Mouse (Mus musculus) right cerebral cortex, adult 18-20 months (tissue): ENCODE measurements around the gene Kansl1l.
A peak's percentile ranks its signal among the peaks of the same experiment; 100 is the strongest.

ENCODE experiments used
- DNase-seq: peaks from one replicate; pipeline ENCODE4 v3.0.0; 2022; ENCODE audit warnings: mixed read lengths

Gene Kansl1l

GRCm38 (mm10) chr1:66817453-66817839 lies at the start of gene Kansl1l:
Gene Kansl1l (minus strand): TSS chr1:66817562.
- peak; percentile 95 for DNase-seq

GRCm38 (mm10) chr1:66865633-66866032 lies 48.3 kb upstream of the Kansl1l start:
- DNase-seq: no peak

GRCm38 (mm10) chr1:66863741-66864495 lies 46.6 kb upstream of the Kansl1l start:
- no peak for DNase-seq

DNA sequence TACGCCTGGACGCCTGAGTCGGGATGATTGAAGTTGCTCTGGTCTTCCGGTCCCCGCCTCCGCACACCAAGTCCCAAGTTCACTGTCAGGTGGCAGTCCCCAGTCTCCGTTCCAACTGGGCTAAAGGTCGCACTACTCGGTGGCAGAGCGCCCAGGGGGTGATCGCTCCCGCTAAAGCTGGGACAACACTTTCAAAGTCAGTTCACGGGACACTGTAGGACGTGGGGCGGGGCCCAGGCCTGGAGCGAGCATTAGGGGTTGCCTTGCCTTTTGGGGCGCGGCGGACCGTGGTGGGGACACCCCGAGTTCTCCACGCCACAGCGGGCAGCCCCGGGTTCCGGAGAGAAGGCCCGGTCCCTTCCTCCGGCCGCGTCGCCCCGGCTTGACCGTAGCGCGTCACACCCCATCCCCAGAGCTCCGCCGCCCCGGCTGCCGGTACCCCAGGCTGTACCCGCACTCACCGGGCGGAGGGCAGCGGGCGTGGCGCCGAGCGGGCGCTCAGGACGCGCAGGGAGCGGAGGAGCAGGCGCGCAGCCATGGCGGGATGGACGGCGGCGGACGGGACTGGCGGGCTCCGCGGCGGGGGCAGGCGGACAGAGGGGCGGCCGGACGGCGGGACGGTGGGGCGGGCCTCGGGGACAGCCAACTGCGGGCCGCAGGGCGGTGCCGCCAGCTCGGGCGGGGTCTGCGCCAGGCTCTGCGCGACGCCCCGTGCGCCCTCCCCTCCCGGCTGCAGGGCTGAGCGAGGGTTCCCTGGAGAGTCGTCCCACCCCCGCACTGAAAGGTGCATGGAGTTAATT lies 45.5 kb upstream of the Kansl1l start, which contains the start of gene Acadl:
Gene Acadl, minus strand, starts transcription at position 566 of the 800 bp plus-strand sequence.
- peak; percentile 57 for DNase-seq

DNA sequence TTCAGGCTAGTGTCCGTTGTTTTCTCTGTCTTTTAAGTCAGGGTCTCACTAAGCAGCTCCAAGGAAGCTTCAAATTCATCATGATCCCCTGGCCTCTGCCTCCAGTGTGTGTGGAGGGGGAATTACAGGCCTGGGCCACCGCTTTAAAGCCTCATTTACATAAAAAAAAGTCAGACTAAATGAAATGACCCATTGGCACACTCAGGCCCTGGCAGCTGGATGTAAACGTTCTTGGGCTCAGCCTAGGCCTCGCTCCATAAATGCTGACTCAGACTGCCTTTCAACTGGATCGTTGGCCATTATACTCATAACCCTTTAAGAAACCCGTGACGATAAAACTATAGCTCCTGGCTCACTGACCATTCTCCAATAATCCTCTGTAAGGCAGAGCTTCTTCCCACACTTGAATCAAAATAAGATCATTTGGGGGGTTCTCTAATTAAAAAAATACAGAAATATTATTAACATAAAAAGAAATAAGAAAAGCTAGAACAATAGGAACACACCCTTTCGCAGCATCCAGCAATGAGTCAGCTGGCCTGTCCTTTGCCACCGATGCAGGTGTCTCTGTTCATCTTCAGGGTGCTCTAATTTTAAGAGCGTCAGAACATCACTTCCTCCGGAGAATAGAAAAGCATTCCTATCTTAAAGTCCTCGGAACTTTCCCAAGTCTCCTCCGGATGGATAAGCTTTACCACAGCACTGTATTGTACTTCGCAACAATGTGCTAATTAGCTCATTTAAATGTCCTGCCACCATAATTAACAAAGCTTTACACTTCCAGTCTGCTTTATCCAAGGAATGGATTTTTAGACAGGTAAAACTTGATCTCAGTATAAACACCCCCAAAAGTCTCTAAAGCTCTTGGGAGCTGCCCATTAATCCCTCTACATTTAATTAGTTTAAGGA lies 44.7 kb upstream of the Kansl1l start:
- no peak for DNase-seq

GRCm38 (mm10) chr1:66847506-66847905 lies 30.1 kb upstream of the Kansl1l start:
- DNase-seq: no peak

DNA sequence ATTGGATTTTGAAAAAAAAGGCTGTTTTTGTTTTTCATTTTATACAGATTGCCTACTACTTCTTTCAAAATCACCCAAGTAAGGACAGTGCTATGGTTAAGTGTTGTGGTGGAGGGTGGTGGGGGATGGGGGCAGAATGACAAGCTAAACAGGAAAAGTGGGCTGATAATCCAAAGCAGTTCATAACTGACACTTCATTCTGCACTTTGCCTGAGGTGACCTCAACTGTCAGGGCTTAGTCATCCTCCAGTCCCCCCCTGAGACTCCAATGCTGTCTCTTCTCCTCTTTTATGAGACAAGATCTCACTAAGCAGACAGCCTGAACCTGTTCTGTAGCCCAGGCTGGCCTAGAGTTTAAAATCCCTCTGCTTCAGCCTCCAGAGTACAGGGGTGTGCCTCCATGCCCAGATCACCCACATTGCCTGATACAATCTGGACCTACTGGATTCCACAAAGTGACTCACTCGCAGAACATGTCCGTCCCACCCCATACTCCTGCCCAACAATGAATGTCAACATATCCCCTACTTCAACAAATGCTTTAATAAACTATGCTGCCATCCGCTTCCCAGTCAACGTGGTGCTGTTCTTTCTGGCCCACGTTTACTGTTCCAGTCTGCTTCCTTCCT lies 28.4 kb upstream of the Kansl1l start:
- DNase-seq: no peak

- no peak for DNase-seq
These were observed 24.6 kb upstream of the Kansl1l start for GRCm38 (mm10) chr1:66841938-66842337.

GRCm38 (mm10) chr1:66841510-66841909 lies 24.1 kb upstream of the Kansl1l start:
- no peak for DNase-seq

DNA sequence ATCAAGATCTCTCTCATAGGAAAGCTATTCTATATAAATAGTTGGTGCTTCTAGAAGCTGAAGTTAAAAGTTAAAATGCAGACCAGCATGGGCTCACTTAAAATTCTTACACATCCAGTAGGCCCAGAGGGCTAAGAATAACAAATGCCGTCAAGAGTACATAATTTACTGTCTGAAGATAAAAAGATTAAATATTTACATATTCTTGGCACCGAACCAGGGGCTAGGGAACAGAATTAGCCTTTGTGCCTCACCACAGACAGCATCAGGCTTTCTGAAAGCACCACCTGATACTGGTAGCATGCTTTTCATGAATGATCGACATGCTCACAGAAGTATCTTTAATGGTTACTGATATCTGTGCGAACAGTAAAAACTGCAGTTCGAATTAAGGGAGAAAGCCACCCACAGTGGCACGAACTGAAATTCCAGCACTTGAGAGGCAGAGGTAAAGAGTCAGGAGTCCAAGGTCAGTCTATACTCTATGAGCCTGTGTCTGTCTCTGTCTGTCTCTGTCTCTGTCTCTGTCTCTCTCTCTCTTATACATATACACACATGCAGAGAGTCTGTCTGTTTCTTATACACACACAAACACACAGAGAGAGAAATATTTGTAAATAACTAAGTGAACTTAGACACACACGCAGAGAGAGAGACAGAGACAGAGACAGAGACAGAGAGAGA lies 22.5 kb upstream of the Kansl1l start:
- DNase-seq: no peak

DNA sequence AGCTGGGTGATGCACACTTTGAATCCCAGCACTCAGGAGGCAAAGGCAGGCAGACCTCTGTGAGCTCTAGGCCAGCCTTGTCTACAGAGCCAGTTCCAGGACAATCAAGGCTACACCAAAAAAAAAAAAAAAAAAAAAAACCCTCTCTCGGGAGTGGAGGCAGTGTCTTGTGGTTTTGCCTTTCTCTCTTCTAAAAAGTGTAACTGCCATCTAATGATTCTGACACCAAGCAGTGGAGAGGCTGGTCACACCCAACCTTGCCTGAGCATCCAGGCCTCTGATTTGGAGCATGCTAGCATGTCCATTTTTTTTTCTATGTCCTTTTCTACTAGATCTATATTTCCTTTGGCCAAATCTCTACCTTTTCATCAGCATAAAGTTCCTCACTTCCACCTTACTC lies 21.8 kb upstream of the Kansl1l start:
- no peak for DNase-seq

DNA sequence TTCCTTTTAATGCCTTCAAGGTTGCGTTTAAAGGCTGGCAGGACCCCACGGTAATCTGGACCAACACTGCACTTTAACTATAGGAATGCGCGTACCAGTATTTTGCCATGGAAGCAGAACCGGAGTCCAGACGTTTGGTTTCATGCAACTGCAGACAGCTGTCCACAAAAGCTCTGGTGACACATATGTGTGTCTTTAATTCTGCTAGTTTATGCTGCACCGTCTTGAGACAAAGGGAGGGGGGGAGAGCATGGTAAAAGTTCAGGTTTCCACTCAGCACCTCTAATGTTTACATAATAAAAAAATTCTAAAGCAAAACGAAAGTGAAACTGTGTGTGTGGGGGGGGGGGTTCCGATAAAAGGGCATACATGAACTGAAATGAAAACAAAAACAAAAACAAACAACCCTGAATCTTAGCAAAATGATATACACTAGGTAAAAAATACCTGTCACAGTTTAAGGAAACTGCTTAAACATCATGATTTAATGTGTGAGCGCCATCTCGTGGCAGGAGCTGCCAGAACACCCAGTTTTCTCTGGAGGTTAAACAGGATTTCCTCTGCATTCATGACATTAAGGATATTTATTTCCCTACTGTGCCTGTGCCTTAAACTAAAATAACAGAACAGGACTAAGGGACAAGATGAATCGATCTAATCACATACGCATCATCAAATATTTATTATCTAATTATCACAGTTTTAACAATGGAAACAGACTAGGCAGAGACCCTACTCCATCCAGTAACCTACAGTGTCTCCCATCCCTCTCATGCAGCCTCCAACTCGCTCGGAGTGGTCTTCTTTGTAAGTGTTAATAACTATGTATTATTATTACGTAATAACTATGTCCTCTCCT lies 21.1 kb upstream of the Kansl1l start:
- DNase-seq: peak; percentile 76

DNA sequence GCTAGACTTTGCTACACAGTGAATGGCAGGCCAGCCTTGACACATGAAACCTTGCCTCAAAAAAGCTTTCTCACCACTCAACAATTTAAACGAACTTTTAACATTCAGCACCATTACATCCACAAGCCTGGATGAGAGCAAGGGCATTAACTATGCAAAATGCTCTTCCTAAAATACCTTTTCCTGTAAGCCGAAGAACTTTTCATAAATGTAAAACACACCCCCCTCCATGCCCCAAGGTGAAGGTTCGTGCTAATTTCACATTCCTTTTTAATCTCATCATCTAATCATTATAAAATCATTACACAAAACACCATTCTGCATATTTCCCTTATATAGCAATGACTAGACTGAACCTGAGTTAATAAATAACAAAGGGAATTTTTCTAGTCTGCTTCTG lies 19.8 kb upstream of the Kansl1l start:
- DNase-seq: no peak

DNA sequence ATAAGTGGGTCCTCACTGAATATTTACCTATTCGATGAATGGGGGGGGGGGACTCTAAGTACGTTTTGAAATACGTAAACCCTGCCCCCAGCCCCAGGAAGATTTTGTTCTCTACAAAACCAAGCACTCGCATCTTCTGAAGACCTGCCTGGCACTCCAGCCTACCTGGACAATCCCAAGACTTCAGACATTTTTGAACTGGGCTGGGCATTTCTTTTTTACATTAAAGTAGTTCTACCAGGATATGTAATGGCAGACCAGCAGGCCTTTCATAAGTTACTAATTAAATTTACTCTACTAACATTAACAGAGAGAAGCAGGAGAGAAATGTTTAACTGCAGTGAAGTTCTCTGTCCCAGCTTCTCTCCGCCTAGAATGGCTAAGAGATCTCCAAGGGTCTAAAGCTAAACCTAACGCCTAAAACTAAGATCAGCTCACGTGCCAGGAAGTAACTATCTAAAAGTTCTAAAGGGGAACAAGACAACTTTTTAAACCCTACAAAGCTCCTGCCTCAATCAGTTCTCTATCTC lies 15.3 kb upstream of the Kansl1l start:
- DNase-seq: no peak

DNA sequence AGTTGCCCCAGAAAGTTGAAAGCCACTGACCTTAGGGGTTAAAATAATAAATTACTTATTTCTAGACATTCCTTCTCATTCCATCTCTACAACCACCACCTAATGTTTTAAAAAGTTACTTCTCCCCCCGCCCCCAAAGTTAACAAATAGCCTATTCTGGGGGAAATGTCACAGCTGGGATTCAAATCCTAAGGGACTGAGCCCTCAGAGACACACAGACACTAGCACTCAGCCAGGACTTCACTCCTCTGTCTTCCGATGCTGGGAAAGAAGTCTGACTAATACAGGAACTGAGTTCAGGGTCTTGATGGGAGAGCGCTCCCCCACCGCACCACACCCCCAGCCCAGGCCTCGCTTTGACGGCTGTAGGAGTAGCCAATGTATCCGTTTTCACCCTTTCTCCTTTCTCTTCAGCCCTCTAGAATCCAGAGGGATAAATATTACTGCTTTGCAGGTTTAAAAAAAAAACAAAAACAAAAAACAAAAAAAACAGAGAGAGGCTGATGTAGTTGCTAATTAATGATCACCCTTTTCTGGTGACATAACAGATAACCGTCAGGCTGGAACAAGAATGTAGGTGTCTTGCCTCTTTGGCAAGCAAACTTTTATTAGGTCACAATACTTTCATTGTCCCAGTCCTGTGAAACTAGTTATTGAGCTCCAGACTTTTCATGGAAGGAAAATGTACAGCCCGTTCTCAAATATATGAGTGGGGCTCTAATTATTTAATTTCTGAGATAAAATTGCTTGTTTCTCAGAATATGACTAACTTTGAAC lies 14.7 kb upstream of the Kansl1l start:
- DNase-seq: no peak

- DNase-seq: no peak
These were observed 12.2 kb upstream of the Kansl1l start for GRCm38 (mm10) chr1:66829400-66830080.

DNA sequence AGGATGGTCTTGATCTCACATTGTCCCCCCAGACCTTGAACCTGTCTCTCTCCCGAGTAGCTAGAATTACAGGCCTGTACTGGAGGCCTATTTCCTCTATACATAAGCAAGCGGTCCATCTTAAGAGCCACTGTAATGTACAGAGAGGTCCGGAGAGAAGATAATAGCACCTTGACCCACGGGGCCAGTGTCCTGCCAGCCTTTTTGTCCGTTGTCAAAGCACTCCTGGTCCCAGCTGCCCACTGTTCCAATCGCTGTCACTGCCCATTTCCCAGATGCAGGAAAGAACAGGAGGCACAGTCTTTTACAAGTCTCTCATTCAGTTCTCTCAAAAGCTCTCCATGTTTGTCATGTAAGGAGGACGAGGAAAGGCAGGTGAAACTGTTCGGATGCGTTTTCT lies 4.6 kb upstream of the Kansl1l start:
- DNase-seq: no peak

- no peak for DNase-seq
These were observed 2.9 kb upstream of the Kansl1l start for GRCm38 (mm10) chr1:66820241-66820640.

DNA sequence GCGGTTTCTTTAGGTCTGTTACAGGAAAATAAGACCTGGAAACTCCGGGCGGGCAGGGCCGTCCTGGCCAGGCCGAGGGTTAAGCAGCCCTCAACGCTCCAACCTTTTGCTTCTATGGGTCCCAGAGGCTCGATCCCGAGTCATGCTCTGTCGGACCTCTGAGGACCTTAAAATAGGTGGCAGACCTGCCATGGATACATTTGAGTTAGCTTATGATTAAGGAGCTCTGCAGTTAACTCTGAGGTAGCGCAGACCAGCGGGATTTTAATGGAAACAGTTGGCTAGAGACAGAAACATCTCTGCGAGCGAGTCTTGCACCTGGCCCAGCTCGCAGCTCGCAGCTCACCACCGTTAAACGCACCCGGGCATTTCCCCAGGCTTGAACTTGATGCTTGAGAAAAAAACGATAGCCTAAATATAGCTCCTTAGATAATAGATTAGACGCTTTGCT lies 528 bp upstream of the Kansl1l start:
- no peak for DNase-seq
